Mouse (Mus musculus) layer of hippocampus, postnatal 10 days (tissue): ENCODE measurements around the gene Mllt11. TPM values are rescaled to one million over a fixed set of nuclear protein-coding genes. Genes with fewer than 3 reads are reported as not detected.

Experiments
- DNase-seq, 2 experiments: peaks; one replicate each; pipeline ENCODE4 v3.0.0; 2021; ENCODE audit warnings: low spot score in 2 of 2
- total RNA-seq, 2 experiments: library from RNA; stranded (reverse); gene quantifications; 2 replicates each; pipeline ENCODE4 v1.2.3; 2021

Mllt11 gene
- total RNA-seq, 2 experiments from 2014 or later = 621 to 626 TPM

DNA sequence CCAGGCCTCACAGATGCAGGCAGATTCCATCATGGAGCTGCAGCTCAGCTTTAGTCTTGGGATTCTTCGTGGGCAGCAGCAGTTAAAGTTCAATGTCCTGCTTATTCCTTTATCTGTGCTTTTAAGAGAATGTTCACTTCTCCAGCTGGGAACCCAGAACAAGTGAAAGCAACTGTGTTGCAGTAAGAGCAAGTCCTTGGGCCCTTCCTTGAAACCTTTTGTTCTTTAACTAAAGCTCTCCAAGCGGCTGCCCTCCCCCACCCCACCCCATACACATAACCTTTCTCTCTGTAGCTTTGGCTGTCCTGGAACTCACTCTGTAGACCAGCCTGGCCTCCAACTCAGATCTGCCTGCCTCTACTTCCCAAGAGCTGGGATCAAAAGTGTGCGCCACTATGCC lies 55.5 kb downstream of the Mllt11 start:
- DNase-seq = no peak

DNA sequence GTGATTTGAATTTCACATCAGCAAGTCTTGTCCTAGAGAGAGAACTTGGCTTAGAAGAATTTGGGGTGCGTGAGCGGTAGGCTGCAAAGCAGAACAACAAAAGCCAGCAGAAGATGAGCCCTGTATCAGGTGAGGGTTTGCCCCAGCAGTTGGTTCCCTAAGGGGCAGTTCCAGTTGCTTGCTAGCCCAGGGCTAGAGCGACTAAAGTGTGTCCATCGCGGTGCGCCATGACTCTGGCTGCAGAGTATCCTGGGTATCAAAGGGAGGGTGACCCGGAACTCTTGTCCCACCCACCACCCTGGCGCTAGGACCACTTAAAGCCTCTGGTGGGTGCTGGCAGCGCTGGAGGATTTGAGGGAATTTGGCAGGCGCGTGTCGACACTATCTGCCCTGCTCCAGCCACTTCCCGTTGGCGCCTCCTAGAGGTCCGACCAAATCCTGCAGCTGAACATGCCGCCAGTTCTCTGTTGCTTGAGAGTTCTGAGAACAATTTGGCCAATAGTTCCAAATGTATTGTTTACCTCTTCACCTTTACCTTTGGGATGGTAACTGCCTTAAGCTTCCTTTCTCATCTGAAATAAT lies 57.9 kb downstream of the Mllt11 start:
- peak; percentile 88 to 91 for DNase-seq

DNA sequence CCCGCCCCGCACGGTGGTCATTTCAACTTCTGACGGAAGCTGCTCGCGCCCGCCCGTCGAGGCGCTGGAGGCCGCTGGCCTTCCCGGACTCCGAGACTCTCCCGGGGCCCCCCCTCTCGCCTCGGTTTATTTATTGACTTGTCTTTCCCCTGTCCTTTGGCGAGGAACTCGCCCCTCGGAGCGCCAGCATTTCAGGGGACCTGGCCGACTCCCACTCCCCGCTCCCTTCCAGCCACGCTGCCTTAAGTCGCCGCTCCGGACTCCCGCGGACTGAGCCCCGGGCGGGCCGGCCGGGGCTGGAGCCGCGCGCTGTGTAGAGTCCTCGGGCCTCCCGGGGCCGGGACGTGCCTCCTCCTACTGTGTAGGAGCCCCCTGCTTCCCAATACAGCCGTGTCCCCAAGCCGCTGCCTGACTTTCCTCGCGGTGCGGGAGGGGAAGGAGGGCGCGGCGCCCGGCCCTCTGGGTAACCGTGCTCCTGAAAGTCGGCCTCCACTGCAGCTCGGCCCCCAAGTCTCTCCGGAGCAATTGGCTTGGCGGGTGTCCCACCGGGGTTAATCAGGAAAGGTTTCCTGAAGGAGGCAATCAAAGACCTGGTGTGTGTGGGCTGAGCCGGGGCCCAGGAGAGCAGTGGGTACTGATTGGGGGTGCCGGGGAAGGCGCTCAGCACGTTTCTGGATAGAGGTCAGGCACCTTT lies 58.6 kb downstream of the Mllt11 start:
- peak in 1 of 2 experiments; percentile 54 for DNase-seq

DNA sequence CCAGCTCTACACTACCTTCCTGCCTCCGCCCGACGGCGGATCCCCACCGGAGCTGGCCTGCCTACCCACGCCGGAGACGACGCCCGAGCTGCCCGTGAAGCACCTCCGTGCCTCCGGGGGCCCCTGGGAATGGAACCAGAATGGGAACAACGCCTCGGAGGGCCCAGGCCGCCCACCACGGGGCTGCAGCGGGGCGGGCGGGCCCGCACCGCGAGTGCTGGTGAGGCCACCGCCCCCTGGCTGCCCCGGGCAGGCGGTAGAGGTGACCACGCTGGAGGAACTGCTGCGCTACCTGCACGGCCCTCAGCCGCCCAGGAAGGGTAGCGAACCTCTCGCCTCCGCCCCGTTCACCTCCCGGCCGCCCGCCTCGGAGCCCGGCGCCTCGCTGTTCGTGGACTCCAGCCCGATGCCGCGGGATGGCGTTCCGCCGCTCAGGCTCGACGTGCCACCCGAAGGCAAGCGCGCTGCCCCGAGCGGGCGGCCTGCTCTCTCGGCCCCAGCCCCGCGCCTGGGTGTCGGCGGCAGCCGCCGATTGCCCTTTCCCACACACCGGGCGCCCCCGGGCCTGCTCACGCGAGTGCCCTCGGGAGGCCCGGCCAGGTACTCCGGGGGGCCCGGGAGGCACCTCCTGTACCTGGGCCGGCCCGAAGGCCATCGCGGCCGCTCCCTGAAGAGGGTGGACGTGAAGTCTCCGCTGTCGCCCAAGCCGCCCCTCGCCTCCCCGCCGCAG lies 59.3 kb downstream of the Mllt11 start:
- DNase-seq = no peak

DNA sequence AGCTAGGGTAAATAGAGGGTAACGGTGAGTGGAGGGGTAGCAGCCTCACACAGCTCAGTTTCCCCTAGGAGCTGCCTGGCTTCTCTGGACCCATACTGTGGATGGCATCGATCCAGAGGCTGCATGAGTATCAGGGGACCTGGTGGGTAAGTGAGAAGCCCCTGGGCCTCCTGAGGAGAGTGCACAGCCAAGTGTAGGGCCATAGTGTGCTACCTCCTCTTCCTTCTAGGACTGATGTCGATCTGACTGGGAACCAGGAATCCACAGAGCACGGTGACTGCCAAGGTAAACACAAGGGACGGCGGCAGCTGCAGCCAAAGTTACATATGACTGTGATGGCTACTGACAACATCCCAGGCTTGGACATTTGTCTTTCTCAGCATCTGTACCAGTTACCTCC lies 60.9 kb downstream of the Mllt11 start:
- DNase-seq = no peak

DNA sequence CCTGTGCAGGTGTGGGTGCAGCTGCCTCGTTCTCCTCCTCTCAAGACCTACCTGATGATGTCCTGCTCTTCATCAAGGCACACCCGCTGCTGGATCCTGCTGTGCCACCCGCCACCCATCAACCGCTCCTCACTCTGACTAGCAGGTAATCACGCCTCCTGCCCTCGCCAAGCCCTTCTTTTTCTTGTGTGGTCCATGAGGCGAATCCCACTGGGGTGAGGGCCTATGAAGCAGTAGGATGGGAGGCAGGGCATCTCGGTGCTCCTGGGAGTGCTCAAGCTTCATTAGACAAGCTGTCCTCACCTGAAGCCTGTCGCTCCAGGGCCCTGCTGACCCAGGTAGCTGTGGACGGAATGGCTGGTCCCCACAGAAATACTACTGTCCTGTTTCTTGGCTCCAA lies 62.0 kb downstream of the Mllt11 start:
- no peak for DNase-seq

Other genes starting within 250 kb of the Mllt11 start
- gene Zfp687, start 216.7 kb downstream of the Mllt11 start, total RNA-seq = 10 to 100 TPM; 26.4 to 30.8 TPM
- 100 to 1,000 TPM; 160 to 174 TPM for gene Psmd4, start 189.6 kb downstream of the Mllt11 start, total RNA-seq
- gene Pip5k1a, start 125.2 kb downstream of the Mllt11 start, total RNA-seq = 10 to 100 TPM; 34.5 to 41.9 TPM
- 10 to 100 TPM; 44.4 to 47.7 TPM for gene Vps72, start 121.1 kb downstream of the Mllt11 start, total RNA-seq
- under 1 TPM in 1 of 2 experiments, not detected in 1; 0.85 TPM for gene Tmod4, start 107.7 kb downstream of the Mllt11 start, total RNA-seq
- 10 to 100 TPM; 37.5 to 41.8 TPM for gene Scnm1, start 98.2 kb downstream of the Mllt11 start, total RNA-seq
- gene Lysmd1, start 98.1 kb downstream of the Mllt11 start, total RNA-seq = 10 to 100 TPM; 22.4 to 24.6 TPM
- gene Tnfaip8l2, start 89.8 kb downstream of the Mllt11 start, total RNA-seq = 1 to 10 TPM; 3.0 TPM
- gene Sema6c, start 71.7 kb downstream of the Mllt11 start, total RNA-seq = 10 to 100 TPM; 71.4 to 75.0 TPM
- 10 to 100 TPM; 10.1 to 10.6 TPM for gene Gabpb2, start 14.3 kb downstream of the Mllt11 start, total RNA-seq
- gene Cdc42se1, start 3.4 kb downstream of the Mllt11 start, total RNA-seq = 10 to 100 TPM; 79.8 to 80.1 TPM
- gene Gm128, start 9.4 kb upstream of the Mllt11 start, total RNA-seq = under 1 TPM; 0.16 to 0.18 TPM
- under 1 TPM in 1 of 2 experiments, not detected in 1; 0.25 TPM for gene Bnipl, start 19.0 kb upstream of the Mllt11 start, total RNA-seq
- gene Mindy1, start 49.2 kb upstream of the Mllt11 start, total RNA-seq = 10 to 100 TPM; 26.5 to 27.6 TPM
- gene Prune1, start 49.9 kb upstream of the Mllt11 start, total RNA-seq = 10 to 100 TPM; 34.9 to 36.3 TPM
- gene Anxa9, start 75.0 kb upstream of the Mllt11 start, total RNA-seq = under 1 TPM; 0.65 to 0.75 TPM
- gene Cers2, start 82.6 kb upstream of the Mllt11 start, total RNA-seq = 10 to 100 TPM; 45.4 to 46.6 TPM
- gene Setdb1, start 125.0 kb upstream of the Mllt11 start, total RNA-seq = 10 to 100 TPM; 46.0 to 47.1 TPM
- not detected for gene 4930558C23Rik, start 170.7 kb upstream of the Mllt11 start, total RNA-seq
- 10 to 100 TPM; 35.8 to 44.0 TPM for gene Arnt, start 202.2 kb upstream of the Mllt11 start, total RNA-seq